Mouse (Mus musculus): ENCODE measurements at regions not wholly inside any gene's neighbourhood (a gene's known extent, or its start where the extent isn't known, plus 50 kb on each side); places are given as distances from the start of the nearest gene placed in this dataset.
A peak's percentile ranks its signal among the peaks of the same experiment; 100 is the strongest.

- peak overlapping the region; percentile 76 for H3K4me2 ChIP-seq
- H3K4me3 ChIP-seq (ENCODE audit: low read depth, low read length) = peak overlapping the region; percentile 49
- H3K27ac ChIP-seq (ENCODE audit: low read depth) = peak overlapping the region; percentile 85; the same call in 1 of the 2 replicates
- DNase-seq (peak; percentile 30), ATAC-seq (ENCODE audit: insufficient read depth) (peak; percentile 49; the same call in 1 of the 2 replicates)
- H3K36me3 ChIP-seq (ENCODE audit: insufficient read depth) = no peaks in the 10 kb centered on the region
- WGBS = 25% methylated on average over 10 of the region's 10 CpGs
- no peaks in the 10 kb centered on the region for H3K9me3 ChIP-seq (ENCODE audit: low read depth, low read length)
- H3K27me3 ChIP-seq (ENCODE audit: insufficient read depth, low read length) = no peaks in the 10 kb centered on the region
- H3K9ac ChIP-seq = peak overlapping the region; percentile 79
- peaks cover 20% of the 10 kb centered on the region for H3K4me1 ChIP-seq (ENCODE audit: insufficient read depth)
- no peak for TF ChIP-seq CTCF (IDR thresholded peaks at IDR 0.05; ENCODE audit: low read depth)
Observed at GRCm38 (mm10) chr15:85646639-85647277, 64.5 kb upstream of the Wnt7b start.

- Histone ChIP-seq H3K4me1 (ENCODE audit: insufficient read depth) (peaks cover 20% of the 10 kb centered on the region), H3K9ac (no peak overlapping the region), H3K27ac (ENCODE audit: low read depth) (no peak overlapping the region), H3K4me3 (ENCODE audit: low read depth, low read length) (no peak overlapping the region), H3K4me2 (peak overlapping the region; percentile 76; the same call in 1 of the 2 replicates), H3K9me3 (ENCODE audit: low read depth, low read length) (no peaks in the 10 kb centered on the region), H3K27me3 (ENCODE audit: insufficient read depth, low read length) (no peaks in the 10 kb centered on the region), H3K36me3 (ENCODE audit: insufficient read depth) (no peaks in the 10 kb centered on the region)
- ATAC-seq (ENCODE audit: insufficient read depth) (no peak), DNase-seq (peak; percentile 34)
- no peak for TF ChIP-seq CTCF (IDR thresholded peaks at IDR 0.05; ENCODE audit: low read depth)
- WGBS = 63% methylated on average over 6 of the region's 6 CpGs
Observed at GRCm38 (mm10) chr15:85647593-85647992, 65.3 kb upstream of the Wnt7b start.

- Histone ChIP-seq H3K27me3 (ENCODE audit: insufficient read depth, low read length) (no peaks in the 10 kb centered on the region), H3K27ac (ENCODE audit: low read depth) (no peak overlapping the region), H3K4me1 (ENCODE audit: insufficient read depth) (peaks cover 41% of the 10 kb centered on the region), H3K9ac (no peak overlapping the region), H3K9me3 (ENCODE audit: low read depth, low read length) (no peaks in the 10 kb centered on the region), H3K36me3 (ENCODE audit: insufficient read depth) (no peaks in the 10 kb centered on the region), H3K4me2 (no peak overlapping the region), H3K4me3 (ENCODE audit: low read depth, low read length) (no peak overlapping the region)
- 67% methylated on average over 5 of the region's 5 CpGs for WGBS
- DNase-seq = no peak
- no peak for TF ChIP-seq CTCF (IDR thresholded peaks at IDR 0.05; ENCODE audit: low read depth)
- ATAC-seq (ENCODE audit: insufficient read depth) = no peak
Observed at GRCm38 (mm10) chr15:85650241-85650640, 68.0 kb upstream of the Wnt7b start.

- no peak overlapping the region for H3K4me3 ChIP-seq (ENCODE audit: low read depth, low read length)
- H3K27ac ChIP-seq (ENCODE audit: low read depth) = no peak overlapping the region
- ATAC-seq (ENCODE audit: insufficient read depth) (no peak), DNase-seq (no peak)
- no peak for TF ChIP-seq CTCF (IDR thresholded peaks at IDR 0.05; ENCODE audit: low read depth)
- no peaks in the 10 kb centered on the region for H3K9me3 ChIP-seq (ENCODE audit: low read depth, low read length)
- peaks cover 38% of the 10 kb centered on the region for H3K4me1 ChIP-seq (ENCODE audit: insufficient read depth)
- no peak overlapping the region for H3K4me2 ChIP-seq
- H3K36me3 ChIP-seq (ENCODE audit: insufficient read depth) = no peaks in the 10 kb centered on the region
- WGBS = 81% methylated on average over 9 of the region's 9 CpGs
- H3K27me3 ChIP-seq (ENCODE audit: insufficient read depth, low read length) = no peaks in the 10 kb centered on the region
- H3K9ac ChIP-seq = no peak overlapping the region
Observed at GRCm38 (mm10) chr15:85651718-85652420, 69.6 kb upstream of the Wnt7b start.

- no peaks in the 10 kb centered on the region for H3K27me3 ChIP-seq (ENCODE audit: insufficient read depth, low read length)
- 85% methylated on average over 5 of the region's 5 CpGs for WGBS
- no peak overlapping the region for H3K9ac ChIP-seq
- no peak overlapping the region for H3K4me3 ChIP-seq (ENCODE audit: low read depth, low read length)
- ATAC-seq (ENCODE audit: insufficient read depth) (no peak), DNase-seq (no peak)
- no peaks in the 10 kb centered on the region for H3K9me3 ChIP-seq (ENCODE audit: low read depth, low read length)
- no peak overlapping the region; the same call in 1 of the 2 replicates for H3K4me2 ChIP-seq
- H3K27ac ChIP-seq (ENCODE audit: low read depth) = peak overlapping the region; percentile 99; the same call in 1 of the 2 replicates
- H3K4me1 ChIP-seq (ENCODE audit: insufficient read depth) = peaks cover 32% of the 10 kb centered on the region
- peaks cover 2% of the 10 kb centered on the region; the same call in 1 of the 2 replicates for H3K36me3 ChIP-seq (ENCODE audit: insufficient read depth)
- TF ChIP-seq CTCF (IDR thresholded peaks at IDR 0.05; ENCODE audit: low read depth) = no peak
Observed at GRCm38 (mm10) chr15:85652431-85652830, 70.2 kb upstream of the Wnt7b start.

- no peak for DNase-seq
- WGBS = 44% methylated on average over 9 of the region's 9 CpGs
- ATAC-seq (ENCODE audit: insufficient read depth) = peak; percentile 7; the same call in 1 of the 2 replicates
- H3K9me3 ChIP-seq (ENCODE audit: low read depth, low read length) = no peaks in the 10 kb centered on the region
- peak overlapping the region; percentile 42 for H3K4me3 ChIP-seq (ENCODE audit: low read depth, low read length)
- no peaks in the 10 kb centered on the region for H3K27me3 ChIP-seq (ENCODE audit: insufficient read depth, low read length)
- peak overlapping the region; percentile 90 for H3K4me2 ChIP-seq
- H3K4me1 ChIP-seq (ENCODE audit: insufficient read depth) = peaks cover 29% of the 10 kb centered on the region
- peaks cover 5% of the 10 kb centered on the region; the same call in 1 of the 2 replicates for H3K36me3 ChIP-seq (ENCODE audit: insufficient read depth)
- peak overlapping the region; percentile 99 for H3K27ac ChIP-seq (ENCODE audit: low read depth)
- peak overlapping the region; percentile 73 for H3K9ac ChIP-seq
- 0 out of 2 replicates have a peak, but pooled peaks have one; percentile 1 for TF ChIP-seq CTCF (IDR thresholded peaks at IDR 0.05; ENCODE audit: low read depth)
Observed at GRCm38 (mm10) chr15:85652871-85653337, 70.6 kb upstream of the Wnt7b start.

Measured in lung, embryonic 14.5 days (tissue).